Mouse (Mus musculus): ENCODE results near the gene Arl4d.
"Not testable (repeated sequence)": the region's sequence is repeated elsewhere in the genome, so short reads cannot be mapped to it uniquely, and the experiment has no call there.

Gene Arl4d

DNA sequence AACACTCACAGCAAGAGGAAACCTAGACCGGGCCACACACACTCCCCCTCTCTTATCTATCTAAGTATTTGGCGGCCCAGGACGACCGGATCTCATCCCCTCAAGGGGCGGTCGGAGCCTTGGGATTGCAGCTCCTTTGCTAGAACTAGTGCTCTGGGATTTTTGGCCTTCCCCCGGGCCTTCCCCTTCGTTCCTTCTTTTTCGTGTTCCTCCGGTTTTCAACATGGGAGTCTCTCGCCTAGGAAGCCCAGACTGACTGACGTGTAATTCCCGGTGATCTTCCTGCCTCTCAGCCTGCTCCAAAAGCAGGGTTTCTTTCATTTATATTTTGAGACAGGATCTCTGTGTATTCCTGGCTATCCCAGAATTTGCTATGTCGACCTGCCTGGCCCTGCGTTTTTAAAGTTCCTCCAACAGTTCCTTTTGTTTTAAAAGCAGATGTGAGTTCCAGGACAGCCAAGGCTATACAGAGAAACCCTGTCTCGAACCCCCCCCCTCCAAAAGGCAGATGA is 19.0 kb upstream of the Arl4d start:
- not testable (repeated sequence) for DNase-seq (ENCODE audit: low spot score)

DNA sequence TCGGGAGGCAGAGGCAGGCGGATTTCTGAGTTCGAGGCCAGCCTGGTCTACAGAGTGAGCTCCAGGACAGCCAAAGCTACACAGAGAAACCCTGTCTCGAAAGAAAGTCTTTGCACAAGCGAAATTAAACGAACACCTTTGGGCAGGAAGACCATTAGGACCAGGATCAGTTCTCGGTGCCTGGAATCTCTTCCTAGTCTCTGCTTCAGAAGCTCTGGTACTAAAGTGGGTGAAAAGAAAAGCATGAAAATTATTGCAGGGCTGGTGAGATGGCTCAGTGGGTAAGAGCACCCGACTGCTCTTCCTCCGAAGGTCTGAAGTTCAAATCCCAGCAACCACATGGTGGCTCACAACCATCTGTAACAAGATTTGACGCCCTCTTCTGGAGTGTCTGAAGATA is 18.2 kb upstream of the Arl4d start:
- not testable (repeated sequence) for DNase-seq (ENCODE audit: low spot score)

DNA sequence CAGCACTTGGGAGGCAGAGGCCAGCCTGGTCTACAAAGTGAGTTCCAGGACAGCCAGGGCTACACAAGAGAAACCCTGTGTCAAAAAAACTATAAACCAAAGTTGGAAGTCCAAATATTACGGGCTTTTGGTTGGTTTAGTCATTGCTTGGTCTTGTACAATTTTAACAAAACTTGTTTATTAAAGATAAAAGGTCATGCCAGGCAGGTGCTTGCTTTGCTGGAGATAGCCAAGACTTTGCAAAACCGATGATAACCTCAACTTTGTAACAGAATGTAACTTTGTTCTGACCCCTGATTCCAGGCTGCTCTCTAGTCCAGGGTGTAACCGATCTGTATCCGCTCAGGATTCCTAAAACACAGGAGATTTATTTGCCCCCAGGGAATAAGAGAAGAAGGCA is 9.0 kb upstream of the Arl4d start:
- DNase-seq (ENCODE audit: low spot score), result no peak

DNA sequence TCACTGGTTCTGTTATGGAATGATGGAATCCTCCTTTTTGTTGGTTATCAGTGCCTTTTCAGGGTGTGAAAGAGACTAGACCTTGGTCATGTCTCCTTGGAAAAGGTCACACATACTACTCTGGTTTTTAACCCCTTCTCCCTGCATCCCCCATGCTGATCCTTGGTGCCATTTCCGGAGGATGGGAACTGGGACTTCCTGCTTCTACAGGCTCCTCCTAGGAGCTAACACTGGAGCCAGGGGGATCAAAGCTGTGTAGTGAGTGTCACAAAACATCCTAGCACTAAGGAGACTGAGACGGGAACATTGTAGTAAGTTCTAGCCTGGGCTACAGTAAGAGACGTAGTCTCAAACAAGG is 7.8 kb upstream of the Arl4d start:
- DNase-seq (ENCODE audit: low spot score), result no peak

DNA sequence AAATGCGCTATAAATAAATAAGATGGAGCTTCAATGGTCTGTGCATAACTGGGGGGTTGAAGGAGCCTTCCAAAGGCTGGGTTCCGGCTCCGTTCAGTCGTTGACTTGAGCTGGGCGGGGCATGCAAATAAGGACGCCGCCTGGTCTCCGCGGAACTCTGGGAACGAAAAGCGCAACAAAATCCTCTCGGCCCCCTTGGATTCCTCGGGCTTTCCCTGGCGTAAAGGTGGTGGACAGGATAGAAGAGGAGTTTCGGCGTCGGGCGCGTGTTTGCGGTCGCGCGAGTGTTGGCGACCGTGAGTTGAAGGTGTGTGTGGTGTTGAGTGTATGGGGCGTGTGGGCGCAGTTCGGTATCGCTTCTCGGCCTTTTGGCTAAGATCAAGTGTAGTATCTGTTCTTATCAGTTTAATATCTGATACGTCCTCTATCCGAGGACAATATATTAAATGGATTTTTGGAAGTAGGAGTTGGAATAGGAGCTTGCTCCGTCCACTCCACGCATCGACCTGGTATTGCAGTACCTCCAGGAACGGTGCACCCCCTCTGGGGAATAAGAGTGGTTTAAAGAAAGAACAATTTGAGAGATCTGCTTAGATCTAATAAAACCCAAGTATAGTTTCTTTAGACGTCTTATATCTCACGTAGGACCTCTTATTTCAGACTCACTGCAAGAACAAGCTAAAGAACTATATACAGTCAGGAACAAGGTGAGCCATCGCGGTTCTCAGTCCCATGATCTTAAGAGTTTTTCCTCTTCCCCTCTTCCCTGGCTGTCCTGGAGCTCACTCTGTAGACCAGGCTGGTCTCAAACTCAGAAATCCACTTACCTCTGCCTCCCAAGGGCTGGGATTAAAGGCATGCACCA is 7.2 kb upstream of the Arl4d start:
- peak; percentile 88 for DNase-seq (ENCODE audit: low spot score)

DNA sequence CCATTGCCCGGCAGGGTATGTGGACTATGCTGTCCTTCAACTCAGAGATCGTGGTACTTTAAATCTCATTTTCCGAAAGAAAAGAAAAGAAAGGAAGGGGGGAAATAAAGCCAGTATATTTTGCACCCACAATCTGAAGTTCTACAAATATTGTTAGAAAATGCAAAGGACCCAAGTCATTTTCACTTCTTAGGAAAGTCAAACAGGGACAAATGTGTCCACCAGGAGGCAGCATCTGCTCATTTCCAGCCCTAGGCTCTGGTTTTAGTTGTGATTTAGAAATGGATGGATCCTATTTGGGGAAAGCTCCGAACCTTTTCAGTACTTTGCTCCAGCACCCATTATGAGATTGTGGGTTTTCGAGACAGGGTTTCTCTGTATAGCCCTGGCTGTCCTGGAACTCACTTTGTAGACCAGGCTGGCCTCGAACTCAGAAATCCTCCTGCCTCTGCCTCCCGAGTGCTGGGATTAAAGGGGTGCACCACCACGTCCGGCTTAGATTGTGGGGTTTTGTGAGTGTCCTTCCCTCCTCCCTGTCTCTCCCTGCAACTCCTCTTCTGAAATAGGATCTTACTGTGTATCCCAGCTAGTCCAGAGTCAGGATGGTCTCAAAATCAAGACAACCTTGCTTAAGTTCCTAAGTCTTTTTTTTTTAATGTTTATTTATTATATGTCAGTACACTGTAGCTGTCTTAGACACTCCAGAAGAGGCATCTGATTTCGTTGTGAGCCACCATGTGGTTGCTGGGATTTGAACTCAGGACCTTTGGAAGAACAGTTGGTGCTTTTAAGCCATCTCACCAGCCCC is 6.4 kb upstream of the Arl4d start:
- DNase-seq (ENCODE audit: low spot score), result peak; percentile 42

DNA sequence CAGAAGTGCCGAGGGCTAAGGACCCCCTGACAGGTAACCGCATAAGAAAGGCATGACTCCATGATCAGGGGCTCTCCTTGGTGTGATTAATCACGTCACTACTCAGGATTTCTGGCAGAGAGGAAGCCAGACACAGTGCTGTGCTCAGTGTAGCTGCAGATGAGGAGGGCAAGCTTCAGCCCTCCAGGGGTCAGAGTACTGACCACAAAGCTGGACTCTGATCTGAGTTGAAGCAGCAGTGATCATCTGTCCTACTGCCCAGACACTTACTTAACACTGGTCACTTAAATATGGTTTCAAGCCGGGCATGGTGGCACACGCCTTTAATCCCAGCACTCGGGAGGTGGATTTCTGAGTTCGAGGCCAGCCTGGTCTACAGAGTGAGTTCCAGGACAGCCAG is 4.2 kb upstream of the Arl4d start:
- no peak for DNase-seq (ENCODE audit: low spot score)

DNA sequence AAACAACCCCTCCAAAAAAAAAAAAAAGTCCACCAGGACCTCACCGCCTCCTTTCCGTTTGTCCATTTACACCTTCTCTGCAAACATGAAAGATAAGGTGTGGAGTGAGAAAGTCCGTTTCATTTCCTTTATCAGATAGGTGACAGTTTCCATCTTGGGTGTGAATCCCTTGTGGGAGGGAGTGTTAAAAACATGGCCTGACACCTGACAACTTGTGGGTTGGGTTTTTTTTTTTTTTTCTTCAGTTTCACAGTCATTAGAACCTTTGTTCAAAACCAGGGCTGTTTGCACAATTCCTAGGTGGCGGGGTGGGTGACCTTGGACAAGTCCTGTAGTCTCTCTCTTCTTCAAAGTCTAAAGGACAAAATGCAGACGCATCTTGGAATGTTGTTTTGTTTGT is 3.6 kb upstream of the Arl4d start:
- DNase-seq (ENCODE audit: low spot score), result no peak

DNA sequence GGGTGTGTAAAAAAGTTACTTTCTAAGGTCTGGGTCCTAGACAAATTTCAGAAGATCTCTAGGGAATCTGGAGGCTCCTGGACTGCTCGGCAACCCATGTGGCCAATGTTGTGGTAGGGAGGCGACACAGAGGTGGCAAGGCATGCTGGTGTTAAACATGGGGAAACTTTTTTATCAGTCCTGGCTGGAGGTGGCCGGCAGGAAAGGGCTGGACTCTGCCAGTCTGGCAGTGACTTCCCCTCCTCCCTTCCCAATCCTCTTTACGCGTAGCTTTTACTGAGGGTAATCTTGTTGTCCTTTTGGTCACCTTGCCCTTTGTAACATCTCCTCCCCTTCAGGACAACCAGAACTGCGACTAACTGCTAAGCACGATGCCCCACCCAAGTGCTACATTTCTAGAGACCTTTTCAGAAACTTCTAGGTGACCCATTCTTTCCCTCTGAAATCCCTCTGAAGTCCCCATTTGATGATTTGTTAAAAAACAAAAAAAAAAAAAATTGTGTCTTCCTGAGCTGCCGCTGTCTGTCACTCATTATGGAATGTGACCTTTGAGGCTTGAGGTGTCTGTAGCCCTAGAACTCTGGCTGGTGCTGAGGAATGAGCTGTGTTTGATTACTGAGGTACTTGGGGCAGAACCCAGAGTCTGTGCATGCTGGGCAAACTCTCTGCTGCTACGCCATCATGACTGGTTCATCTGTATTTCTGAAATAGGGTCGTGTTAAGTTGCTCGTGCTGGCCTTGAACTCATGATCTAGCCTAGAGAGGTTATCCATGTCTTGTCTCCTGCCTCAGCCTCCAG is 1.9 kb upstream of the Arl4d start:
- DNase-seq (ENCODE audit: low spot score), result no peak

DNA sequence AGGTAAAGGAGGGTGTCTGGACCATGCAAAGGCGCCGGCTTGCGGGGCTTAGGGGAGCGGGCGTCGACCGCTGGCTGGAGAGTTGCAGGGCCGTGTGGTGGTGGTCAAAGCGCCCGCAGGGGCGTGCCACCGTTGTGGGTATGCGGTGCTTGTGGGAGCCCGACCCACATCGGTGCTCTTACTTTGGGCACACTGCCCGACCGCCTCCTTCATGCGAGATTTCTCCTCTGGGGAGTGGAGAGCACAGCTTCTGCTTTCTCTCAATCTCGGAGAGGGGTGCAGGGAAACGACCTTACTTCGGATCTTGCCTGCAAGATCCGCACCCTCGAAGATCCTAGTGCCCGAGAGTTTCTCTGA is 273 bp downstream of the Arl4d start:
- no peak for DNase-seq (ENCODE audit: low spot score)

DNA sequence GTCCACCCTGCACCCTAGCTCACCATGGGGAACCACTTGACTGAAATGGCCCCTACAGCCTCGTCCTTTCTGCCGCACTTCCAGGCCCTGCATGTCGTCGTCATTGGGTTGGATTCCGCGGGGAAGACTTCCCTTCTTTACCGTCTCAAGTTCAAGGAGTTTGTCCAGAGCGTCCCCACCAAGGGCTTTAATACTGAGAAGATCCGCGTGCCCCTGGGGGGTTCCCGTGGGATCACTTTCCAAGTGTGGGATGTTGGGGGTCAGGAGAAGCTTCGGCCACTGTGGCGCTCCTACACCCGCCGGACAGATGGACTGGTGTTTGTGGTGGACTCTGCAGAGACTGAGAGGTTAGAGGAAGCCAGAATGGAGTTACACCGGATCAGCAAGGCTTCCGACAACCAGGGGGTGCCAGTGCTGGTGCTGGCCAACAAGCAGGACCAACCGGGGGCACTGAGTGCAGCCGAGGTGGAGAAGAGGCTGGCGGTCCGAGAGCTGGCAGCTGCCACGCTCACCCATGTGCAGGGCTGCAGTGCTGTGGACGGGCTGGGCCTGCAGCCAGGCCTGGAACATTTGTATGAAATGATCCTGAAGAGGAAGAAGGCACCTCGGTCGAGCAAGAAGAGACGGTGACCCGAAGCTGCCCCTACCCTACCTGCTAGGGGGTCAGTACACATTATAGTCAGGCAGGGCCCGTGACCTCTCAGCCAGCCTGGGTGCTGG is 1.4 kb downstream of the Arl4d start:
- no peak for DNase-seq (ENCODE audit: low spot score)

DNA sequence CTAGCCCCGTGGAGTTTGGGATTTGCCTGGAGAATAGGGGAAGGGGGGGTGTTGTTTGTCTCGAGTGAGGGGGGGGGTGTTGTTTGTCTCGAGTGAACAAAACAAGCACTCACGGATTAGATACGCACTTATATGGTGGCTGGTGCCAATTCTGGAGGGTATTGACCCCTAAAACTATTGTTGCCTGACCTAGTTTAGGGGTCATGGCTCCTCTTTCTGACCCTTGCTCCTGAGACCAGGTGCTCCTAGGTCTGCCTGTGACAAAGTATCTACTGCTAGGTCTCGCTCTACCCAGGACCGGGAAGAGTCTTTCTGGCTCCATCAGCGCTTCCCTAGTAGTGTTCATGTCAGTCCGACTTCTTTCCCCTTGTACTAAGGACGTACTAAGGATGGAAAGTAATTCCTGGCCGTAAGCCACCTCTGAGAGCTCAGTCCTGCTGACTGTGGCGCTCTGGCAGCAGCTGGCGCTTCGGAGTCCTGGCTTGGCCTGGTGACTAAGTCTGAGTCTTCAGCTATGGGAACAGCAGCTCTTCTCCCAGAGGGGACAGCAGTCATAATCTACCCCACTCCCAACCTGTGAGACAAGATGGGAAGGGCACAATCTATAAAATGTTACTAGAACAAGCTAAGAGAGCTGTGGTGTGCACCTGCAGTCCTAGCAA is 2.7 kb downstream of the Arl4d start:
- DNase-seq (ENCODE audit: low spot score), result peak; percentile 64

DNA sequence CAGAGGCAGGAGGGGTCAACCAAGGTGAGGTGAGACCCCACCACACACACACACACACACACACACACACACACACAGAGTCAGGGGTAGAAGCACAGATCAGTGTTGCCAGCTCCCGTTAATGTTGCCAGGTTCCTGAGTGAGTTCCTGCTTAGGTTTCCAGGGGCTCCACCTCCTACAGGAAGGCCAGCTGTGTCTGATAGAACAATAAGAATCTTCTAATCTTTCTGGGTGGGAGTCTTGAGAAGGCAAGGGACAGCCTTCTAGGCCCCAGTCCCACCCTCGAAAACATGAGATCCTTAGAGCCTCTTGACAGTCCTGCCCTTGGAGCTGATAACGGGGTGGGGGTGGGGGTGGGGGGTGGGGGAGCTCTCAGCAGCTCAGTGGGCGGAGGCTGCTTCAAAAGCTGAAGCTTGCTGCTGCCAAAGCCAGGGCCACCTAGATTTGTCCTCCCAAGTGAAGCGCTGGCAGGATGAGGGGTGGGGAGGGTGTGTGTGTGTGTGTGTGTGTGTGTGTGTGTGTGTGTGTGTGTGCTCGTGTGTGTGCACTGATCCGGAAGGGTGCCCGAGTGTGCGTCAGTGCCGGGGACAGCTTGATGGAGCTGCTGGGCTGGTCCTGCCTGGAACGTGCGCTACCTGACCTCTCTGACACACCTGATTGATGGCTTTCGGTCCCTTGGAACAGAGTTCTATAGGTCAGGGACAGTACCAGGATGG is 3.4 kb downstream of the Arl4d start:
- peak; percentile 60 for DNase-seq (ENCODE audit: low spot score)

DNA sequence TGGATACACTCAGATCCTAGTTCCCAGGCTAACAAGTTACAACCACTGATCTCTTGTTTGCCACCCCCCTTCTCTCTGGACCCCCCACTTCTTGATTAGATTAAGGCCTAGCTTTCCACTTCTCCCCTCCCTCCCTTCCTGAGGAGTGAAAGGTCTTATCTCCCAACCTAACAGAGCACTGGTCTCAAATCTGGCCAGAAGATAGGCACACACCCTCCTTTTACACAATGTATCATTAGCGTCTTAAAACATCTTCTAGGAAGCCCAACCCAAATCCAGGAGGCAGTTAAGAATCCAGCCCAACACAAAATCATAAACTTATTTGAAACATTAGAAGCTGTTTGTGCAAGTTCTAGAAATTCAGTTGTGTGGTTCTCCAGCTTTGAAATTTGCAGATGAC is 5.0 kb downstream of the Arl4d start:
- DNase-seq (ENCODE audit: low spot score), result peak; percentile 76

DNA sequence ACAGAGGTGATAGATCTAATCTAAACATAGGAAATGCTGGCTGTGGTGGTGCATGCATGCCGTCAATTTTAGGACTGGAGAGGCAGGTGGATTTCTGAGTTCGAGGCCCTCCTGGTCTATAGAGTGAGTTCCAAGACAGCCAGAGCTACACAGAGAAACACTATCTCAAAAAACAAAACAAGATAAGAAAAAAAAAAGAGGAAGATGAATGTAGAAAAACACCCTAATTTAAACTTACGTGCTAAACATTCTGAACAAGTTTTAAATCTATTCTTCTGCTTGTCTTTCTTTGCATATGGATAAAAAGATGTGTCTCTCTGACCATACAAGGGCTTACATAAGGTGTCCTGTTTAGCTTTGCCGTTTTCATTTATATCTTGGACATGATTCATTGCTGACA is 5.9 kb downstream of the Arl4d start:
- DNase-seq (ENCODE audit: low spot score), result no peak

DNA sequence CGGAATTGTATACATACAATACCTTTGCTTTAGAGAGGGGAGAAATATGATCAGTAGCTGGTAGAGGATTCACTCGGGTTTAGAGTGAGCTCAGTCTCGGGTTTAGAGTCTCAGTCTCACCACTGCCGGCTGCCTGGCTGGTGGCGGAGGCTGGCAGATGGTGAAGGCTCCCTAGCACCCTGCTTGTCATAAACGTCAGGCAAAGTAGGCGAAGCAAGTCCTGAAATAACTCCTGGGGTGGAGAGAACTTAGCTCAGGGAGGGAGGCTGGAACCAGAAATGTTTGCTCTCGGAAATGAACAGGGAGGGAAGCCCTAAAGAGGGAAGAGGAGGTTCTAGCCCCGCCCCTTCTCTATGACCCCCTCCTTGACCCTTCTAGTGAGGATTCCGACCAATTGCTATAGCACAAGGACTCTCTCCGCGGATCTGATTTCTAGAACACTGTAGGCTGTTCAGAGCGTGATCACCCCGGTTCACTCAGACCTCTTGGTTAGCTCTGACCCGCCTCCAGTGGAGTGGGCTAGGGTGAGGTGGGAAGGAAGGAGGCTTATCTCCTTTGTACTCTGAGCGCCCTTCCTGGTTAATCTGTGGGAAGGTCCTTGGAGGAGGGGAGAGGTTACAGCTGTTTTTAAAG is 7.8 kb downstream of the Arl4d start:
- peak; percentile 68 for DNase-seq (ENCODE audit: low spot score)

DNA sequence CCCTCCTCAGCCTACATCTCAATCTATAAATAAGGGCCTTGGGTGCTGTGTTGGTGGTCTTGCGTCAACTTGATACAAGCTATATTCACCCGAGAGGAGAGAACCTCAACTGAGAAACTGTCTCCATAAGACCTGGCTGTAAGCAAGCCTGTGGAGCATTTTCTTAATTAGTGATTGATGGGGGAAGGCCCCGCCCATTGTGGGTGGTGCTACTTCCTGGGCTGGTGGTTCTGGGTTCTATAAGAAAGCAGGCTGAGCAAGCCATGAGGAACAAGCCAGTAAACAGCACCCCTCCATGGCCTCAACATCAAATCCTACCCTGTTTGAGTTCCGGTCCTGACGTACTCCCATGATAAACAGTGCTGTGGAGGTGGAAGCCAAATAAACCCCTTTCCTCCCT is 8.8 kb downstream of the Arl4d start:
- DNase-seq (ENCODE audit: low spot score), result no peak

DNA sequence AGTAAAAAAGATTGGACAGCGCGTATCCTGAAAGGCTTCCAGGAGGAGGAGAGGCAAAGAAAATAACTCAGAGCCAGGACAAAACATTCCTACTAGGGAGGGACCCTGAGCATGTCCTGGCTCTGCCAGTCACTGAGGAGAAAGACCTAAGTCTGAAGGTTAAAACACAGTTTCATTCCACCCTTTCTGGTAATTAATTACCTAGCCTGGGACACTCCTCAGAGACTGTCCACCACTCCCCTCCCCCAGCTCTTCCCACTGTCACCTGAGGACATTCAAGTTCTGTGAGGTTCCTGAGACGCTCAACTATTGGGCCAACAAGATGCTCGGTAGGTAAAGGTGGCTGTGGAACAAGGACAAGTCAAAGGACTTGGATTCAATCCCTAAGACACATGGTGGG is 10.0 kb downstream of the Arl4d start:
- DNase-seq (ENCODE audit: low spot score), result no peak

DNA sequence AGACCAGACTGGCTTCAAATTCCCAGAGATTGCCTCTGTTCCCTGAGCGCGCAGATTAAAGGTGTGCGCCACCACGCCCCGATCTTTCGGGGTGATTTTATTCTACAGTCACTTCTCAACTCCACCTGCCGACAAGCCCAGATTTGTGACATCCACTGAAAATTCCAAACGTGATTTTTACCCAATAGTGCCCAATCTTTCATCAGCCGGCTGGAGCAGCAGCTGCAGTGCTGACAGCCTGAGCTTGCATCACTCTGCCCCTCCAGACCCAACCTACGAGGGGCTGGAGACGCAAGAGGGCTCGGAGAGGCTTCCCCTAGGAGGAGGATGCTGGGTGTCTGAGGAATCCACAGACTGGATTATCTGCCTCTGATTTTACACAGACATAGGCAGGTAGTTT is 12.3 kb downstream of the Arl4d start:
- DNase-seq (ENCODE audit: low spot score), result no peak

DNA sequence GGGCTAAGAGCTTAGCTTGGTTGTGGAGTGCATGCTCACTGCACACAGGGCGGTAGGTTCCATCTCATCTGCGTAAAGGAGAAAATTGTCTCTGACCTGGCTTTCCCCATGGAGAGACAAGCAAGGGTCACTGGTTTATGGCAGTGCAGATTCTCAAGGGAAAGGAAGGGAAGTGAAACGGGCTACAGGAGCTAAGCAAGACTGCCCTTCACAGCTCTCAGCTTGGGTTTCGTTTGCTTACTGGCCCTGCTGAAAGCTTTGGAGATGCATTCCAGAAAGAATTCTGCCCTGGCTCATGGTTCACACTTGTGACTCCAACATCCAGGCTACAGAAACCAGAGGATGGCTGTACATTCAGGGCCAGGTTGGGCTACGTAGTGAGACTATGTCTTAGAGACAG is 13.4 kb downstream of the Arl4d start:
- no peak for DNase-seq (ENCODE audit: low spot score)
